Mouse (Mus musculus) adrenal gland, postnatal 25 days (tissue): Measurements from ENCODE around the gene Agpat3. TPM values are rescaled to one million over a fixed set of nuclear protein-coding genes. Genes with fewer than 3 reads are reported as not detected.

Source experiments
- microRNA-seq, 2 experiments: library from miRNA; unstranded; fragments of <30 nt; microRNA quantifications; one replicate each; pipeline ENCODE4 v1.2.0; 2021
- total RNA-seq: library from RNA; stranded (reverse); gene quantifications from 2 replicates; pipeline ENCODE4 v1.2.3, GENCODE M21; 2021

The Agpat3 gene
- total RNA-seq, 1 experiment from 2014 or later: 362 TPM

Small RNA genes within 50 kb of the gene (microRNA-seq; reads per million reads assigned to microRNA genes)
- 0 reads per million in 2 experiments for gene Mir7659

Other genes starting within 250 kb of the Agpat3 start
- 235 and 247 TPM in 2 replicates for gene D10Jhu81e, start 182.7 kb downstream of the Agpat3 start, total RNA-seq
- 17.8 and 17.9 TPM in 2 replicates for gene Pwp2, start 167.3 kb downstream of the Agpat3 start, total RNA-seq
- 53.0 and 56.6 TPM in 2 replicates for gene Trappc10, start 107.8 kb downstream of the Agpat3 start, total RNA-seq
- gene Rrp1, start 60.6 kb upstream of the Agpat3 start, total RNA-seq: 228 and 255 TPM in 2 replicates
- 257 and 265 TPM in 2 replicates for gene Cstb, start 73.2 kb upstream of the Agpat3 start, total RNA-seq
- 23.2 and 24.1 TPM in 2 replicates for gene Pdxk, start 112.5 kb upstream of the Agpat3 start, total RNA-seq
- gene Olfr1358, start 164.9 kb upstream of the Agpat3 start, total RNA-seq: not detected in 2 replicates
- gene Ilvbl, start 221.9 kb upstream of the Agpat3 start, total RNA-seq: 50.5 and 51.8 TPM in 2 replicates
- gene Syde1, start 239.5 kb upstream of the Agpat3 start, total RNA-seq: 42.4 and 46.9 TPM in 2 replicates